Mouse (Mus musculus) lung, postnatal 0 days (tissue): Measurements from ENCODE around the gene 4930432K21Rik.

Source experiments
- CTCF ChIP-seq: IDR thresholded peaks from 2 replicates; pipeline ENCODE4 v1.5.1; 2016; ENCODE audit warnings: antibody characterized with exemption, mild to moderate bottlenecking
- EP300 ChIP-seq: IDR thresholded peaks from 2 replicates; pipeline ENCODE4 v1.6.1; 2016; ENCODE audit warnings: antibody characterized with exemption, mild to moderate bottlenecking, control low read depth

GRCm38 (mm10) chr8:84192023-84192422 is 44.2 kb downstream of the 4930432K21Rik start:
- TF ChIP-seq CTCF (0 out of 2 replicates have a peak, but pooled peaks have one; percentile 6), EP300 (peak; percentile 98)
